Mouse (Mus musculus) kidney, adult 8-10 months (tissue): ENCODE data around the gene 6030468B19Rik.
"Not testable (repeated sequence)": the region's sequence is repeated elsewhere in the genome, so short reads cannot be mapped to it uniquely, and the experiment has no call there.

ENCODE experiments used
- DNase-seq, 2 experiments: peaks; one replicate each; pipeline ENCODE4 v3.0.0; 2022

Gene 6030468B19Rik

GRCm38 (mm10) chr11:117779434-117780198 lies 17.8 kb upstream of the 6030468B19Rik start:
- peak; percentile 87 to 88 for DNase-seq

- no peak for DNase-seq
Observed at GRCm38 (mm10) chr11:117780199-117780515, 17.3 kb upstream of the 6030468B19Rik start.

- DNase-seq: peak; percentile 96
Observed at GRCm38 (mm10) chr11:117780582-117781111, 16.8 kb upstream of the 6030468B19Rik start.

GRCm38 (mm10) chr11:117781199-117781821 lies 16.1 kb upstream of the 6030468B19Rik start:
- DNase-seq: peak; percentile 86 to 87

- peak in 1 of 2 experiments; percentile 29 for DNase-seq
Observed at GRCm38 (mm10) chr11:117781993-117782704, 15.3 kb upstream of the 6030468B19Rik start, which contains the start of the genes Tmc8 and Tmc6. Gene Tmc8, plus strand, starts transcription at chr11:117782076. Gene Tmc6, minus strand, starts transcription at chr11:117782198.

- no peak for DNase-seq
Observed at GRCm38 (mm10) chr11:117782705-117783034, 14.8 kb upstream of the 6030468B19Rik start.

- peak in 1 of 2 experiments; percentile 45 for DNase-seq
Observed at GRCm38 (mm10) chr11:117783089-117783488, 14.4 kb upstream of the 6030468B19Rik start.

- DNase-seq: peak in 1 of 2 experiments; percentile 56
Observed at GRCm38 (mm10) chr11:117783683-117784309, 13.7 kb upstream of the 6030468B19Rik start.

- DNase-seq: peak in 1 of 2 experiments; percentile 82
Observed at GRCm38 (mm10) chr11:117786294-117786693, 11.2 kb upstream of the 6030468B19Rik start.

- not testable (repeated sequence) for DNase-seq
Observed at GRCm38 (mm10) chr11:117788481-117788880, 9.0 kb upstream of the 6030468B19Rik start.

- DNase-seq: peak; percentile 64 to 71
Observed at GRCm38 (mm10) chr11:117790286-117790685, 7.2 kb upstream of the 6030468B19Rik start.

- DNase-seq: peak in 1 of 2 experiments; percentile 46
Observed at GRCm38 (mm10) chr11:117790703-117791440, 6.6 kb upstream of the 6030468B19Rik start.

GRCm38 (mm10) chr11:117791441-117791761 lies 6.1 kb upstream of the 6030468B19Rik start:
- no peak for DNase-seq

- peak; percentile 86 to 93 for DNase-seq
Observed at GRCm38 (mm10) chr11:117792281-117792888, 5.1 kb upstream of the 6030468B19Rik start.

- no peak for DNase-seq
Observed at GRCm38 (mm10) chr11:117794035-117794551, 3.4 kb upstream of the 6030468B19Rik start.

- DNase-seq: no peak
Observed at GRCm38 (mm10) chr11:117796954-117797353, 506 bp upstream of the 6030468B19Rik start.

- no peak for DNase-seq
Observed at GRCm38 (mm10) chr11:117798160-117798541, 691 bp downstream of the 6030468B19Rik start.

- DNase-seq: no peak
Observed at GRCm38 (mm10) chr11:117799174-117799573, 1.7 kb downstream of the 6030468B19Rik start.

- DNase-seq: no peak
Observed at GRCm38 (mm10) chr11:117800038-117800437, 2.6 kb downstream of the 6030468B19Rik start.

GRCm38 (mm10) chr11:117801650-117802049 lies 4.2 kb downstream of the 6030468B19Rik start:
- no peak for DNase-seq

- no peak for DNase-seq
Observed at GRCm38 (mm10) chr11:117803166-117803688, 5.8 kb downstream of the 6030468B19Rik start.
